Mouse (Mus musculus) spleen, postnatal 14 days (tissue): ENCODE results near the gene Usp4.

Experiments
- DNase-seq, 2 experiments: peaks; one replicate each; pipeline ENCODE4 v3.0.0; 2021 to 2022; ENCODE audit warnings: low spot score in 2 of 2

The Usp4 gene

DNA sequence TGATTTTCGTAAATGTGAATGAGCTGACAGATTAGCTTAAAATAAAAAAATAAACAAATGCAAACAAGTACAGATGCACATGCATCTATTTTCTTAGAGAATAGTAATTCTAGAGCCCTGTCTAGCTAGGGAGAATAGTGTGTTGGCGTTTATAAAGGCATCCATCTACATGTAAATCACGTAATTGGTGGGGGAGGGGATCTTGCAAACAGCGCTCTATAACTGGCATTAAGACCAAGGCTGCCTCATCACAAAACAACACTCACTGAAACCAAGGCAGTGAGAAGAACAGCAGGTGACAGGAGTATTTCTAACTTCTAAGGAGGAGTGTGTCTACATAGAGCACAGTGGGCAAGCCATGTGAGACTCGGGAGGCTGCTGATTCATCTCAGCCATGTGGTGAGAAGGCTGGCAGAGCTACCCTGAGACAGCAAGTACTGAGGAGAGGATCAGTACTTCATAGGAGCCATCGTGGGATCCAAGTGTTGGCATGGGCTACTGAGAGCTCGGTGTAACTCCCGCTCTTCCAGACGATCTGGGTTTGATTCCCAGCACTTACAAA lies 63.8 kb downstream of the Usp4 start:
- no peak for DNase-seq

DNA sequence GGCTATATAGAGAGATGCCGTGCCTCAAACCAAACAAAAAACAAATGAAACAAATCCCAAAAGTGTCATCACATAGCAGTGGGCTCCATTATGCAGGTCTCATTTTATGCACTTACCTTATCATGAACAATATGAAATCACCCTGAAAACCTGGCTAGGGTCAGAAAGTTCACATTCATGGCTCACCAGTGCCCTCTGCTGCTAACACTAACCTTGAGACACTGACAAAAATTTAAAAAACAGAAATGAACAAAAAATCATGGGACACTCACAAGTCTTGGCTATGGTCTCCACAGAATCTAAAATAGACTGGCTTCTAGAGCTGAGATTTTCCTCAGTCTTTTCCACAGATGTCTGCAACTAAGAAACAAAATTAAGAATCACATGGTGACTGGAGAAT lies 64.6 kb downstream of the Usp4 start:
- no peak for DNase-seq

DNA sequence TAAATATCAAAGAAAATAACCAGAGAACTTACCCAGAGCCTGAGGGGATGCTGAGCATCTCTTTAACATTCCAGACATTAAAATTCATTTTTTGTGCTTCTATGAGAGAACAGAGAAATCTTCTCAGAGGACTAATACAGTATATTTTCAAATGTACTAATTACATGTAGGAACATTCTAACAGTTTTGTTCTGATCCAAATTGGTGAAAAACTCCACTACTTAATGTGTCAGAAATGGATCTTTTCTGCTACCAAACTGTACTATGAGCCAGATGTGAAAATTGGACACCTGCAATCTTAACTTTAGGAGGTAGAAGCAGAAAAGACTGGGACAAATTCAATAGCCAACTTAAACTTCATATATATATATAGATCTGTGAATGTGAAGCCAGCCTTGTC lies 80.7 kb downstream of the Usp4 start, which contains the start of gene Ccdc36:
TSS of gene Ccdc36 (minus strand) at position 101 of the 400 bp plus-strand sequence.
- DNase-seq, result no peak

DNA sequence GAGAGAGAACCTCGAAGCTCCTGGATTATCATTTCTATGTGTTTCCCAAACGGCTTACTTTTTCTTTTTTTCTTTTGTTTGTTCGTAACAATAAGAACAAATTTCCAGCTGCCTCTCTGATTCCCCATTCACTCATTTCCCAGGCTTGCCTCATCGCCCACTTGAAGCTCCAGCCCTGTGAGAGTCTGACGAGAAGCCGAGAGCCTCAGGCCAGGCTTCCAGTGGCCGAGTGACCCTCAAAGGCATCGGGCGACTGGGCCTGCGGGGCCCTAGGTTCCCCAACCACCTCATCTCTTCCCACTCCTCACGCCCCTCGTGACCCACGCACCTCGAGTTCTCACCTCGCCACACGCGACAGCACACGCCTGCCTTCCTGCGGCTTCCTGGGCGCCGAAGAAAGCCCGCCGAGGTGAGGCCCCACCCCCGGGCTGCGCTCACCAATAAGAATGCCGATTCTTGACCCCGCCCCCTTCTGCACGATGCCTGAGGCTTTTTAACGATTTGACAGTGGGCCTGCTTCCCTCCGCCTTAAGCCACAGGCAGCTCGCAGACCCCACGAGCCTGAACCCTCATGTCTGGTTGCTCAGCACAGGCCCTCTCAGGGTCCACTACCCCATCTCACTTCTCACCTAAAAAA lies 83.9 kb downstream of the Usp4 start:
- no peak for DNase-seq

DNA sequence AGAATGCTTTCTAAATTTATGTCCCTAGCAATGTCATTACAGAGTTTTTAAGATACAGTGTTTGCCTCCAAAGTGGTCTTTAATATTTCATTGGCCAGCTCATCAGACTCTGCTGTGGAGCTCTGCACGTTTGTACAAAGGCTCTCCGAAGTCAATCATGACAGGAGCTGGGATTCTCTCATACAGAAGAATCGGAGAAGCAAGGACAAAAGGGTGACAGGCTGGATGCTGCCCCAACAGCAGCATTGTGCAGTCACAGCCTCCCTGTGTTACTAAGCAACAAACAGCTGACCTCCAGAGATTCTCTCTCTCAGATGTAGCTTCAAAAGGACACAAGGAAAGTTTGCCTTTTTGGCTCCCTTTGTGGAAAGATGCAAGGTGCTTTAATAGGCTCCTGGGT lies 88.5 kb downstream of the Usp4 start, which contains the start of gene BC048562:
TSS of gene BC048562 (plus strand) at position 301 of the 400 bp plus-strand sequence.
- DNase-seq, result no peak

DNA sequence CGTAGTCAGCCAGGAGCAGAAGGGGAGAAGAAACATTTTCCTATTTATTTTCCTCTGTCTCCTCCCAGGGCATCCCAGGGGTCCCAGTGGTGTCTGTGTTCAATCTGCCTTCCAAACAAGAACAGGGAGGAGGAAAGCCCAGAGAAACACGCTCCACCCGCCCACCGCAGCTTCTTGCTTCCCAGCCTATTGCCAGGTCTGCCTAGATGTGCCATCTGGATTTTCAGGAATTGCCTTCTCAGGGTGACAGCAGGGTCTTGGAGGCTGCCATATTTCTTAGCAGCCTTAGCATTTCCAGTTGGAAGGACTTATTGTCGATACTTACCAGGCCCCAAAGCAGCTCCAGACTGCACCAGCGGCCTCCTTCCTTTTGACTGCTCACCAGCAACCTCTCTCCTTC lies 91.5 kb downstream of the Usp4 start:
- DNase-seq, result no peak

DNA sequence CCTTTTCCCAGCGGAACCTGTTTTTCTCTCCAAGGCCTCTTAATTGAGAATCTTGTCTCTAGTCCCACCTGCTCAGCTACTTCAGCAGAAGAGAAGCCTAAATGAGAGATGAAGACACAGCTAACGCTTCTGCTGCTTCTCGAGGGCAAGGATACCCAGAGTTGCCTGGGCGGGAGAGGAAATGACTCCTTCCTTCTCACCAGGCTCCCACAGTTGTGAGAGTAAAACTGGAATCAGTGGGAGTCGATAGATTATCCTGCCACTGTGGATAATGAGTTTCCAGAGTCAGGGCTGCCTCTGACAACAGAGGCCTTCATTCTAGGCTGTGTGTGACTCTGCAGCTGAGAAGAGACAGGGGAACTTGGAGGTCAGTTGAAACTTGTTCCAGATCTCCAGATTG lies 92.8 kb downstream of the Usp4 start:
- no peak for DNase-seq

DNA sequence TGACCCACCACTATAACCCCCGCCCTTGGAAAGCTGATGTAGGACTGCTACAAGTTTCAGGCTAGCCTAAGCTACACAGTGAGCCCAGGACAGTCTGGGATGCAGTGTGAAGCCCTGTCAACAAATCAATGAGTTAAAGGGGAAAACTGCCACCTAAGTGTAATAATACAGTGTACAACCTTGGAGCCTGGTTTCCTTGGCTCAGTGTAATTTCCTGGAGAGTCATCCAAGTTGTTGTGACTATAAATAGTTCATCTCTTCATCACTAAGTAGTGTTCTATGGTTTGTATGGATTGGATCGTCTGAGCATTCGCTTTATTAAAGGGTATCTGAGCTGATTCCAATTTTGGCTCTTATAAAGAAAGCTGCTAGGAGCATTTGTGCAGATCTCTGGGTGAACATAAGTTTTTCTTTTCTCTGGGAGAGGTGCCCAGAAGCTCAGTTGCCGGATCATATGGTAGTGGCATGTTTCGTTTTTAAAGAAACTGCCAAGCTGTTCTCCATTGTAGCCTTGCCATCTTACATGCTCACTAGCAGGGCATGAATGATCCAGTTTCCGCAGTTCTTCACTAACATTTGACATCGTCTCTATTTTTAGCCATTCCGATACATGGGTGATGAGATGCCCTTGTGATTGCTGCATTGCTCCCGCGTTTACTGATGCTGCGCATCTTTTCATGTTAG lies 93.7 kb downstream of the Usp4 start:
- no peak for DNase-seq
